Mouse (Mus musculus) cerebellum, postnatal 14 days (tissue): ENCODE measurements around the gene Reck.
A peak's percentile ranks its signal among the peaks of the same experiment; 100 is the strongest.

Experiments used
- DNase-seq, 2 experiments: peaks; one replicate each; pipeline ENCODE4 v3.0.0; 2021; ENCODE audit warnings: mixed read lengths in 2 of 2

Reck gene

DNA sequence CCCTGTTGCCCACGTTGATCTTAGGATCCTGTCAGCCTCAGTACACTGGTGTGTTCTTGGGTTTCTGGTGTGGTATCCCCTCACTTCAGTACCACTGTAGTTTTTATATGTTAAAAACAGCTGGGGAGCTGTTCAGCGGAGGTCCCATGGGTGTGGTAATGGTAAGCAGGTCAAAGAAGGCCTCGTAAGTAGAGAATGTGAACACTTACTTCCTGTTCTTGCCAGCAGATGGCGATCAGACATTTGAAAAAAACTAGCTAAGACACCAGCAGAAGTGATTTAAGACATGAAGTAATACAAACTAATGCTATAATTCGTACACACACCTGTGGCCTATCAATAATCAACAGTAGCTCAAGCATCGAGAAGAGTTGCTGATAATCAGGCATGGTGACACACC, 31.1 kb downstream of the Reck start:
- peak; percentile 59 to 65 for DNase-seq

DNA sequence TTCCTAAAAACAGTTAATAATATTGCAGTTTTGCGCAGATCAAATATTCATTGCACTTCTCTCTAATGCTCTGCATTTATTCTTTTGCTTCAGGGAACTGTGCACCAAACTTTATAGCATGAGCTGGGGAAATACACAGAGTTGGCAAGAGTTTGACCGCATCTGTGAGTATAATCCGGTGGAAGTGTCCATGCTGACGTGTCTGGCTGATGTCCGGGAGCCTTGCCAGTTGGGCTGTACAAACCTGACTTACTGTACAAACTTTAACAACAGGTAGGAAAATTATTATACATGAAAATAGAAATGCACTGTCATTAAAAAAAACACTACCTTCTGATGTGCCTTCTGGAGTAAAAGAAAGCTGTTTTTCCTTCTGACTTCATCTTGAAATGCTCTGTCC, 42.9 kb downstream of the Reck start:
- no peak for DNase-seq

- DNase-seq: no peak
Measured at GRCm38 (mm10) chr4:43920602-43921001, 45.3 kb downstream of the Reck start.

- no peak for DNase-seq
Measured at GRCm38 (mm10) chr4:43925125-43925524, 49.8 kb downstream of the Reck start.

GRCm38 (mm10) chr4:43925779-43926178, 50.4 kb downstream of the Reck start:
- DNase-seq: peak; percentile 92 to 93

DNA sequence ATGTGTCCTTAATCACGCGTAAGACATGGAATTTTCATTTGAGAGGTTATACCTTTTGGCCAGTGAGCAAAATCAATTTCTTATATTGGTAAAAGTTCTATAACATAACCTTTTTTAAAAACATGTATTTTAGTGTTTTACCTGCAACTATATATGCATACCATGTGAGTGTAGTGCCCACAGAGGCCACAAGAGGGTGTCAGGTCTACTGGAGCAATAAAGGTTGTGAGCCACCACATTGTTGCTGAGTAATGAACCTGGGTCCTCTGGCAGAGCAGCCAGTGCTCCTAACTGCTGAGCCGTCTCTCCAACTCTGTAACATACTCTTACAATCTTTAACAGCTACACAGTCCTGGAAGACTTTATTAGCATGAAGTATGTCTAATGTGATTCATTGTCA, 52.5 kb downstream of the Reck start:
- DNase-seq: peak; percentile 20 to 55

DNA sequence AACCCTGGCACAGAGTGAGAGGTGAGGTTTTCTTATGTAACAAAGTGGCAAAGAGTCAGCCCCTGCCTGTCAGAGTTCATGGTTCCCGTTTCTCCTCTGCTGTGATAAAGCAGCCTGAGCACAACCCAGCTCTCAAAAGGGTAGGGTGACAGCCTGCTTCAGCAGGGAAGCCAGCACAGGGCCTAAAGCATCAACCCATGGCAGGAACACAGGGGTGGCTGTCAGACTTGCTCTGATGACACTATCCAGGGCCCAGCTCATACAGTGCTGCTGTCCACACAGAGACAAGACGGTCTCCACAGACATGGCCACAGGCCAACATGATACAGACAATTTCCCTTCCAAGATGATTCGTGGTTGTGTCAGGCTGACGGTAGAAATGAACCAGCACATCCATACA, 56.5 kb downstream of the Reck start:
- DNase-seq: no peak

GRCm38 (mm10) chr4:43936186-43936585, 60.9 kb downstream of the Reck start:
- DNase-seq: no peak

DNA sequence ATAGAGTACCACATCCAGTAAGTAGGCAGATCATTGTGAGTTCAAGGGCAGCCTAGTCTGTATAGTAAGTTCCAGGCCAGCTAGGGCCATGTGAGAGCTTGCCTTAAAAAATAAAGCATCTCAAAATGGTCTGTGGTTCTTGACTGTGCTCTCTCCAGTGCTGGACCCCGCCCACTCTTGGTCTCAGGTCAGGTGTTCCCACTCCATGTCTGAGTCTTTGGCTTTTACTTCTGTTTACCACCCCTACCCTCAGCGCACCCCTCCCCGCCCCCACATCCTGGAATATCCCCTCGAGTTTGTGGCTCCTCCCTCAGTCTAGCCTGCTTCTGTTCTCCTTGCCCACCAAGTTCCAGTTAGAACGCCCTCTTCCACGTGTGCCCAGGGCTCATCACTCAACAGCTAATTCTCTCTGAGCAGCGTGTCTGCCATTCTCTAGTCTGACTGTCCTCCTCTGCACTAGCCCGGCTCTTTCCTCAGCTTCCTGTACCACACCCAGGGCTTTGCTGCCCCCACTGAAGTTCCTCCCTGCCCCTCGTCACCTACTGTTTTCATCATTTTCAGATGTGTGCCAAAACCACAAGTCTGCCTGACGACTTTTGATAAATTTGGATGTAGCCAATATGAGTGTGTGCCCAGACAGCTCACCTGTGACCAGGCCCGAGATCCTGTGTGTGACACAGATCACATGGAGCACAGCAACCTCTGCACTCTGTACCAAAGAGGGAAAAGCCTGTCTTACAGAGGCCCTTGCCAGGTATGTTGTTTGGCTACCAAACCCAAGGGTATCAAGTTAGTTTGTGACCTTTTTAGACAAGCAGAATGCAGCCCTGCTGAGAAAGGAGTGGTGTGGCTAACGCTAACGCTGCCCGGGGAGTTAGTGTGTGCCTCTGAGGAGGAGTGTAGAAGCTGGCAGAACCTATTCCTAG, 61.7 kb downstream of the Reck start:
- DNase-seq: no peak

DNA sequence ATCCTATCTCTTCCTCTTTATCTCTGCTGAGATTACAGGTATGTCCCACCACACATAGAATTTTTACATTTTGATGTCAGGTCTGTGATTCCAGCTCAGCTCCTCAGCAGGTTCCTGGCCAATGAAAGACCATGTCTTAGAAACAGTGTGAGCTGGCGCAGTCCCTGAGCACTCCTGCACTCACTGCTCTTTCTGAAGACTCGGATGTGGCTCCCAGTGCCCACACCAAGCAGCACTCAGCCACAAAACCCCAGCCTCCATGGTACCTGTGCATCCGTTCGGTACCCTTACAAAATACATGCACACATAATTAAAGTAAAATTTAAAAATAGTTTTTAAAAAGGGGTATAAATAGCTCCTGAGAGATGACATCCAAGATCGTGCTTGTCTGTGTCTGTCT, 66.0 kb downstream of the Reck start:
- peak in 1 of 2 experiments; percentile 4 for DNase-seq

DNA sequence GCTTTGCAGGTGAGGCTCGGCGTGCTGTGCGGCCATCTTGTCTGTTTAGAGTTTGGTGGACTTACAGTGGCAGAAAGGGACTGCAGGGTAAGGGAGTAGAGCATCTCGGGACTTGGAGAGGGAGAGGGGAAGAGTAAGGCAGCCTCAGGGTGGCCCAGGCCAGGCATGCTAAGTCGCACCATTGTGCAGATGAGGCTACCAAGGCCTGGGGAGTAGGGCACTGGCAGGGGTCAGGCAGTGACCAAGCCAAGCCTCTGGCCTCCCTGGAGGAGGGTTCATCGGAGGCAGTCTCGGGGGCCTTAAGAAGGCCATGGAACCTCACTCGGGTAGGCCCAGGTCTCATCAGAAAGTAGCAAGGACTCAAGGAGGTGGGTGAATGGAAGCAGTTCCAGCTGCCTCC, 67.1 kb downstream of the Reck start:
- DNase-seq: no peak

DNA sequence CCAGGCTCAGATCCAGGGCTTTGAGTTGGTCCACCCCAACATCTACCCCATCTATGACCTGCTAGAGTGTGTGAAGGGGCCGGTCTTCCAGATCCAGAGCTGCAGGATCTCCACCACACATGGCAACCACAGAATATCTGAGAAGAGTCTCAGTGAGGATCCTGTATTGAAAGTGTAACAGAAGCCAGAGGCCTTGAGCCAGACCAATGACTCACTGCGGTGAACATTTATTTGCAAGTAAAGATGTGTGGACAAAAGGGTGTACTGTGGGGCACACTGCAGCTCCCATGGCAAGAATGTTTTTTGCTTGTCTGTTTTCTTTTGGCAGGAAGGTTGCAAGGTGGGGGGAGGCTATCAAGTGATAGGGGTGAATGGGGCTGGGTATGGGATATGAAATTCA, 72.2 kb downstream of the Reck start:
- no peak for DNase-seq

DNA sequence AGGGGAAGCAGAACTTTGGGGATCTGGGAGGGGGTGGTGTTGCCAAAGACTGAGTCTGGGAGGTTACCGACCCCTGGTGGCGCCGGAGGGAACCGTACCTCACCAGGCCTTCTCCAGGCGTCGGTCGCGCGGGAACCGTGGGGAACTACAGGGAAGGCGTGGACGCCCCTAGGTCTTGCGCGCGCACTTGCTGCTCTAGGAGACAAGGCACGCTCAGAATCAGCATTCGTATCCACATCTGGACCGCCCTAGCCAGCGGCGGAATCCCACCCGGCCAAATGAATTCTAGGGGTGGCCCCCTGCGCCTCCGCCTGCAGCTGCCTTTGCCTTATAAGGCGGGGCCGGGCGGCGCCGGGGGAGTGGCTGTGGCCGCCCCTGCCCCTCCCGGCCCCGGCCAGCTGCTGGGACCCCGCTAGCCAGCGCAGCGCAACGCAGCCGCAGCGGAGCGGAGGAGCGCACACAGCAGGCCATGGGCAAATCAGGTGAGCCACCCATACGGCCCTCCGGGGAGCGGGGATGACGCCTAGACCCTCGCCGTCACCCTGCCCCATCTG, 82.0 kb downstream of the Reck start, which contains the start of gene Glipr2:
Glipr2 (plus strand) TSS at position 110 of the 554 bp plus-strand sequence.
- DNase-seq: peak; percentile 67 to 80

DNA sequence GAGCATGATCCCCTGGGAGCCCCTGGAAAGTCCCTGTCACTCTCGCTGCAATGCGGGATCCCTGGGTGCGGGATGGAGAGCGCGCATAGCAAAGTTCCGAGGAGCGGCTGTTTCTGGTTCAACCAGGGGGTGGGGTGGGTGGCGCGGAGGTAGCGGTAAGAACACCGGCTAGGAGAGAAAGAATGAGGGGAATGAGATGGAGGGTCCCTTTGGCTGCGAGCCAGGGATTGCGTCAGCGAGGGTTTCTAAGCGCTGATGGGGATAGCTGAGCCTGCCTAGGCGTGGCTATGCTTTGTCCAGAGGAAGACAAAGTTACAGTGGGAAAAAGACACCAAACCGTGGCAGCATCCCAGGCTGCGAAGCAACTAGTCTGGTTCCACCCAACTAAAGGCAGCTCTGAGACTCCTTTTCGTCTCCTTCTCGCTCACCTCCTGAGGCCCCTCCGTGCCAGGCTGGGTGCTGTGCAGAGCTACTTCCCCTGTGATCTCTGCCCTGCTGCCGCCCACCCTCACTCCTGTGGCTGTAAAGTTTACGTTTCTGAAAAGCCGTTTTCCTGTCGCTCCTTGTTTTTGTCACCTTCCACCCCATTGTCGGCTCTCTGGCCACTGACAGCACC, 82.6 kb downstream of the Reck start:
- DNase-seq: peak; percentile 49 to 72

GRCm38 (mm10) chr4:43959523-43960179, 84.3 kb downstream of the Reck start:
- no peak for DNase-seq

DNA sequence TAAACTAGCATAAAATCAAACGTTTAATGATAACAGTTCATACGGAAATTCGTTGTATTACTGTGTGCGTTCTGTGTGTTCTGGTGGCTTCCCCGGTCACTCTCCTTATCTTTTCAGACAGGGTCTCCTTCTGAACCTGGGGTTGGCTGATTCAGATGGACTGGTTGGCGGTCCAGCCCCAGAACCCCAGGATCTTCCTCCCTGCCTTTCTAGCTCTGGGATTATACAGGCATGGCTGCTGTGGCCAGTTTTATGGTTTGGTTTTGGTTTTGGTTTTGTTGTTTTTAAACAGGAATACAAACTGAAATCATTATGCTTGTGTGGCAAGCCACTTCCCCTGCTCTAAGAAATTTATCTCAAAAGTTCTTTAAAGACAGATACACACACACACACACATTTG, 84.9 kb downstream of the Reck start:
- no peak for DNase-seq

DNA sequence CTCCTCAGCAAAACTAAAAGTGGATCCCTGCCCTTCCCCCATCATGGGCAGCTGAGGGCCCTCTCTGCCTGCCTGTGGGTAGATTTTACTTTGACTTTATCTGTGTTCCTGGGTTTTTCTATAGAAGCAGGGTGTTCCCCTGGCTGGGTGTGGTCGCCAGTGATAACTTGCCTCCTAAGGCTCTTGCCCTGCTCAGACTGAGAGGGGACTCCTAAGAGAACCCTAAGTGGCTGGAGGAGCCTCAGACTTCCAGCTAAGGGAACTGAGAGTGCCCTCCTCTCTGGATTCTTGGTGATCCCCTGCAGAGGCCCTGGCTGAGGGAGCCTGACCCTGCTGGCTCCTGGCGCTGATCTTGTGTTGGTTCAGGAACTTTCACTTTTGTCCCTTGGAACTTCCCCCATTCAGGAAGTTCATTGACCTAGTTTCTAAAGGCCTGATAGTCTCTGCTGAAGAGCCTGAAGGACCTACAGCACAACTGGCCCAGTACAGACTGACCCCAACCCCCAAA, 89.0 kb downstream of the Reck start:
- DNase-seq: no peak

- DNase-seq: no peak
Measured at GRCm38 (mm10) chr4:43964951-43965684, 89.8 kb downstream of the Reck start.

GRCm38 (mm10) chr4:43965856-43966535, 90.7 kb downstream of the Reck start:
- DNase-seq: no peak

DNA sequence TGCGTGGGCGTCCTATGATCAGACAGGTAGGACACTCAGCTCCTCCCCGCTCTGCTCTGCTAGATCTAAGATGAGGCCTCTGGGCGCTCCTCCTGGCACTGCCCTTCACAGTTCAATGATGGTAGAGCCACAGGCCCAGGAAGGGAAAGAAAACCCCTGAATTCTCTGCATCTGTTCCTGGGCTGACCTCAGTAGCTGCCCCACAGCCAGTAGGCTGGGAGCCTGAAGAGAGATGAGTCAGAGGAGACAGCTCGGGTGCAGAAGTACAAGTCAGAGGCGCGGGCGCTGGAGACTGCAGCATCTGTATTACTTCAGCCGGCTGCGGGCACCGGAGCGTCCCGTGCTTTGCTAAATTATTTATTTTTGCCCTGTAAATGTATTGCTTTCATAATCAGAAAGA, 93.3 kb downstream of the Reck start:
- DNase-seq: peak; percentile 56 to 69

DNA sequence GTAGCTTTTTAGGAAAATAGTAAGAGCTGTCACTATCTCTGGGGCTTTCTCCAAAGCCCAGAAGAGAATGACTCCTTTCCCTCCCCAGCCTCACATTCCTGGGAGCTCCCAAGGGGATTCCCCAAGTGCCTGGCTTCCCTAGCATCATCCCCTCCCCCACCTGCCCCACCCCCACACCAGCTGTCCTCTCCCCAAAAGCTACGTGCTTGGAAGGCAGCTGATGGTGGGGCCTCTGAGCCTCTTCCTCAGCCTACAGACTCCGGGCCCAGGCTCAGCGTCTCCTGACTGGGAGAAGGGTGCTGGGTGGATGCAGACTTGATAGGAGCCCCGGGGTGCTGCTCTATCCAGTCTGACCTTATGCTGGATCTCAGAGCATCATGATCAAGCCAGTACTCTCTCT, 94.0 kb downstream of the Reck start:
- peak in 1 of 2 experiments; percentile 24 for DNase-seq
